Mouse (Mus musculus) ES-E14 (cell line): ENCODE measurements around the gene Sult1d1. TPM values are rescaled to one million over a fixed set of nuclear protein-coding genes. Genes with fewer than 3 reads are reported as not detected.
"Not testable (repeated sequence)": the region's sequence is repeated elsewhere in the genome, so short reads cannot be mapped to it uniquely, and the experiment has no call there.

ENCODE experiments used
- DNase-seq: peaks from one replicate; pipeline ENCODE4 v3.0.0-alpha.2; 2013; ENCODE audit warnings: low read depth, low spot score
- H3K27ac ChIP-seq: 2 replicates; pipeline ENCODE4 v1.5.1; 2012; ENCODE audit warnings: low read depth, mild to moderate bottlenecking, low read length, moderate library complexity, mixed read lengths; ENCODE audit not compliant: poor library complexity, insufficient read depth, severe bottlenecking
- H3K36me3 ChIP-seq: 2 replicates; pipeline ENCODE4 v1.6.1; 2012; ENCODE audit warnings: mild to moderate bottlenecking, low read length, moderate library complexity, mixed read lengths; ENCODE audit not compliant: control insufficient read depth, poor library complexity, insufficient read depth, severe bottlenecking
- H3K4me1 ChIP-seq, 2 experiments: fragments of 150-350 bp in 1 of 2; sonication (generic) in 1 of 2; 2 replicates each; pipeline ENCODE4 v1.6.1; 2012; ENCODE audit warnings: low read length in 2 of 2, mild to moderate bottlenecking in 1 of 2, mixed read lengths in 1 of 2; ENCODE audit not compliant: control insufficient read depth in 2 of 2, insufficient read depth in 2 of 2, poor library complexity in 1 of 2
- H3K4me3 ChIP-seq, 2 experiments: fragments of 150-350 bp in 1 of 2; sonication (generic) in 1 of 2; 2 replicates each; pipeline ENCODE4 v1.5.1; 2012; ENCODE audit warnings: low read length in 2 of 2, low read depth in 1 of 2, mild to moderate bottlenecking in 1 of 2, mixed read lengths in 1 of 2; ENCODE audit not compliant: insufficient read depth in 1 of 2, poor library complexity in 1 of 2, severe bottlenecking in 1 of 2
- H3K9ac ChIP-seq: 2 replicates; pipeline ENCODE4 v1.6.1; 2012; ENCODE audit warnings: low read depth, mild to moderate bottlenecking, low read length, mixed read lengths; ENCODE audit not compliant: poor library complexity, insufficient read depth, severe bottlenecking
- H3K9me3 ChIP-seq: fragments of 150-350 bp; sonication (generic); 2 replicates; pipeline ENCODE4 v1.6.1; 2012; ENCODE audit warnings: low read depth, mild to moderate bottlenecking, low read length; ENCODE audit not compliant: control insufficient read depth, insufficient read depth
- CHD2 ChIP-seq: IDR thresholded peaks from 2 replicates; pipeline ENCODE4 v1.6.1; 2014; ENCODE audit warnings: mild to moderate bottlenecking, low read depth, low read length, inconsistent platforms
- HCFC1 ChIP-seq: IDR thresholded peaks from 2 replicates; pipeline ENCODE4 v1.6.1; 2012; ENCODE audit warnings: low read length, inconsistent platforms, borderline replicate concordance; ENCODE audit not compliant: insufficient read depth
- MAFK ChIP-seq: IDR thresholded peaks from 2 replicates; pipeline ENCODE4 v1.6.1; 2014; ENCODE audit warnings: mild to moderate bottlenecking, low read depth, low read length, inconsistent platforms; ENCODE audit not compliant: insufficient read depth
- ZC3H11A ChIP-seq: IDR thresholded peaks from 2 replicates; pipeline ENCODE4 v1.6.1; 2012; ENCODE audit warnings: low read depth, mild to moderate bottlenecking, inconsistent platforms, low read length, borderline replicate concordance
- ZNF384 ChIP-seq: IDR thresholded peaks from 2 replicates; pipeline ENCODE4 v1.6.1; 2012; ENCODE audit warnings: low read depth, low read length, inconsistent platforms
- in situ Hi-C, 2 experiments: fragments of 600-800 bp; cut with MboI; formaldehyde crosslinking; loops; one replicate each; pipeline ENCODE4 v1.15.1; 2025; ENCODE audit warnings: low sequenced_read_pairs in 2 of 2, inconsistent platforms in 1 of 2; ENCODE audit not compliant: unreplicated experiment in 2 of 2
- total RNA-seq: library from RNA; depleted of rRNA; stranded (reverse); fragments of 300-350 nt; gene quantifications from 2 replicates; pipeline ENCODE4 v1.2.3, GENCODE M21; 2012

Gene Sult1d1
- total RNA-seq, 1 experiment, result not detected

GRCm38 (mm10) chr5:87550935-87551334, 17.9 kb downstream of the Sult1d1 start:
- TF ChIP-seq HCFC1 (no peak), ZC3H11A (peak; percentile 15; the same call in 1 of the 2 replicates)
- in situ Hi-C loops, result no loop called here

GRCm38 (mm10) chr5:87538111-87538510, 30.7 kb downstream of the Sult1d1 start, which contains the start of gene Sult1b1:
Gene Sult1b1, minus strand, starts transcription at chr5:87538195.
- Histone ChIP-seq H3K9ac (no peak within 1 kb of the TSS), H3K27ac (no peak within 1 kb of the TSS), H3K4me3 (no peak within 1 kb of the TSS), H3K36me3 (no peaks in the 10 kb centered on the region), H3K9me3 (no peaks in the 10 kb centered on the region), H3K4me1 (no peaks in the 10 kb centered on the region)
- in situ Hi-C loops, result no loop called here
- DNase-seq, result no peak
- TF ChIP-seq CHD2 (no peak), ZNF384 (no peak), HCFC1 (no peak), ZC3H11A (no peak), MAFK (no peak)

More at GRCm38 (mm10) chr5:87550935-87551334, 17.9 kb downstream of the Sult1d1 start:
- Histone ChIP-seq H3K4me1 (no peaks in the 10 kb centered on the region), H3K27ac (no peak overlapping the region), H3K4me3 (no peak overlapping the region), H3K9me3 (no peaks in the 10 kb centered on the region), H3K36me3 (no peaks in the 10 kb centered on the region), H3K9ac (no peak overlapping the region)
- DNase-seq, result peak; percentile 15

- Histone ChIP-seq H3K4me1 (no peaks in the 10 kb centered on the region), H3K36me3 (no peaks in the 10 kb centered on the region), H3K27ac (no peak overlapping the region), H3K4me3 (no peak overlapping the region), H3K9ac (no peak overlapping the region), H3K9me3 (no peaks in the 10 kb centered on the region)
- DNase-seq, result no peak
- TF ChIP-seq ZNF384 (no peak), MAFK (no peak), HCFC1 (no peak), CHD2 (no peak), ZC3H11A (no peak)
- in situ Hi-C loops, result no loop called here
Measured at GRCm38 (mm10) chr5:87535994-87536644, 32.7 kb downstream of the Sult1d1 start.

- Histone ChIP-seq H3K27ac (no peak overlapping the region), H3K4me1 (no peaks in the 10 kb centered on the region), H3K9ac (no peak overlapping the region), H3K36me3 (no peaks in the 10 kb centered on the region), H3K9me3 (no peaks in the 10 kb centered on the region), H3K4me3 (no peak overlapping the region)
- TF ChIP-seq CHD2 (no peak), ZC3H11A (no peak), MAFK (no peak), HCFC1 (no peak), ZNF384 (no peak)
- no peak for DNase-seq
- in situ Hi-C loops, result no loop called here
Measured at GRCm38 (mm10) chr5:87532288-87532687, 36.5 kb downstream of the Sult1d1 start.

GRCm38 (mm10) chr5:87523561-87523960, 45.3 kb downstream of the Sult1d1 start:
- H3K9me3 ChIP-seq, H3K36me3 ChIP-seq, H3K27ac ChIP-seq, H3K4me3 ChIP-seq, H3K4me1 ChIP-seq, in situ Hi-C loops, H3K9ac ChIP-seq, DNase-seq: not testable (repeated sequence)
